Mouse (Mus musculus) MEL (cell line): Measurements from ENCODE around the gene Wdr19. TPM values are rescaled to one million over a fixed set of nuclear protein-coding genes. Genes with fewer than 3 reads are reported as not detected.

Experiments used
- DNase-seq: peaks from one replicate; pipeline ENCODE4 v3.0.0; 2011; ENCODE audit warnings: low read depth, low spot score
- H3K27ac ChIP-seq: 2 replicates; pipeline ENCODE4 v1.5.1; 2012; ENCODE audit warnings: low read depth, mild to moderate bottlenecking, control low read depth, low read length, moderate library complexity; ENCODE audit not compliant: control insufficient read depth
- H3K27me3 ChIP-seq, 2 experiments: fragments of 150-350 bp in 1 of 2; sonication (generic) in 1 of 2; 2 replicates each; pipeline ENCODE4 v1.6.1; 2012; ENCODE audit warnings: low read length in 2 of 2, mild to moderate bottlenecking in 2 of 2, improper control_type of control experiment in 1 of 2, moderate library complexity in 1 of 2; ENCODE audit not compliant: insufficient read depth in 2 of 2, control insufficient read depth in 1 of 2
- H3K36me3 ChIP-seq, 2 experiments: 2 replicates each; pipeline ENCODE4 v1.6.1; 2012 to 2014; ENCODE audit warnings: low read length in 2 of 2, improper control_type of control experiment in 1 of 2, inconsistent platforms in 1 of 2, mild to moderate bottlenecking in 1 of 2; ENCODE audit not compliant: insufficient read depth in 2 of 2, control insufficient read depth in 1 of 2
- H3K4me1 ChIP-seq, 2 experiments: fragments of 150-350 bp in 1 of 2; sonication (generic) in 1 of 2; 2 replicates each; pipeline ENCODE4 v1.6.1; 2012; ENCODE audit warnings: low read length in 2 of 2, improper control_type of control experiment in 1 of 2, mild to moderate bottlenecking in 1 of 2; ENCODE audit not compliant: insufficient read depth in 2 of 2, control insufficient read depth in 1 of 2
- H3K4me3 ChIP-seq, 2 experiments: fragments of 150-350 bp in 1 of 2; sonication (generic) in 1 of 2; 2 replicates each; pipeline ENCODE4 v1.5.1; 2012; ENCODE audit warnings: low read depth in 2 of 2, low read length in 2 of 2, mild to moderate bottlenecking in 2 of 2, moderate library complexity in 2 of 2, control low read depth in 1 of 2, improper control_type of control experiment in 1 of 2; ENCODE audit not compliant: control insufficient read depth in 1 of 2, insufficient read depth in 1 of 2
- H3K79me2 ChIP-seq: 2 replicates; pipeline ENCODE4 v1.6.1; 2012; ENCODE audit warnings: mild to moderate bottlenecking, low read length, moderate library complexity; ENCODE audit not compliant: control insufficient read depth, poor library complexity, insufficient read depth
- H3K9ac ChIP-seq: 2 replicates; pipeline ENCODE4 v1.6.1; 2012; ENCODE audit warnings: low read depth, mild to moderate bottlenecking, control low read depth, low read length, moderate library complexity; ENCODE audit not compliant: control insufficient read depth, poor library complexity, severe bottlenecking
- H3K9me3 ChIP-seq: fragments of 150-350 bp; sonication (generic); replicated peaks from 2 replicates; pipeline ENCODE4 v1.6.1; 2012; ENCODE audit warnings: mild to moderate bottlenecking, low read length, improper control_type of control experiment, moderate library complexity; ENCODE audit not compliant: insufficient read depth
- BHLHE40 ChIP-seq: IDR thresholded peaks from 2 replicates; pipeline ENCODE4 v1.6.1; 2012; ENCODE audit warnings: low read depth, mild to moderate bottlenecking, inconsistent platforms, low read length, improper control_type of control experiment, borderline replicate concordance
- CHD1 ChIP-seq: IDR thresholded peaks from 2 replicates; pipeline ENCODE4 v1.6.1; 2012; ENCODE audit warnings: low read depth, mild to moderate bottlenecking, inconsistent platforms, low read length, improper control_type of control experiment
- E2F4 ChIP-seq: IDR thresholded peaks from 2 replicates; pipeline ENCODE4 v1.6.1; 2011; ENCODE audit warnings: low read depth, low read length, improper control_type of control experiment, borderline replicate concordance
- GABPA ChIP-seq: IDR thresholded peaks from 2 replicates; pipeline ENCODE4 v1.6.1; 2012; ENCODE audit warnings: low read depth, mild to moderate bottlenecking, inconsistent platforms, low read length, improper control_type of control experiment, moderate library complexity
- GATA1 ChIP-seq: IDR thresholded peaks from 2 replicates; pipeline ENCODE4 v1.6.1; 2011; ENCODE audit warnings: low read depth, low read length, improper control_type of control experiment
- HCFC1 ChIP-seq: IDR thresholded peaks from 2 replicates; pipeline ENCODE4 v1.6.1; 2012; ENCODE audit warnings: low read depth, mild to moderate bottlenecking, inconsistent platforms, low read length, improper control_type of control experiment, moderate library complexity
- JUND ChIP-seq: IDR thresholded peaks from 2 replicates; pipeline ENCODE4 v1.6.1; 2011; ENCODE audit warnings: low read depth, mild to moderate bottlenecking, improper control_type of control experiment, low read length
- KAT2A ChIP-seq: conservative IDR thresholded peaks from 2 replicates; pipeline ENCODE4 v1.6.1; 2012; ENCODE audit warnings: low read depth, low read length, improper control_type of control experiment, inconsistent platforms
- MAFK ChIP-seq: IDR thresholded peaks from 2 replicates; pipeline ENCODE4 v1.6.1; 2011; ENCODE audit warnings: low read depth, mild to moderate bottlenecking, low read length, improper control_type of control experiment, borderline replicate concordance
- MAX ChIP-seq: IDR thresholded peaks from 2 replicates; pipeline ENCODE4 v1.6.1; 2011; ENCODE audit warnings: low read length, improper control_type of control experiment
- MXI1 ChIP-seq: IDR thresholded peaks from 2 replicates; pipeline ENCODE4 v1.6.1; 2011; ENCODE audit warnings: mild to moderate bottlenecking, low read depth, low read length, improper control_type of control experiment
- MYB ChIP-seq: IDR thresholded peaks from 2 replicates; pipeline ENCODE4 v1.6.1; 2011; ENCODE audit warnings: mild to moderate bottlenecking, low read depth, low read length, improper control_type of control experiment
- MYC ChIP-seq: IDR thresholded peaks from 2 replicates; pipeline ENCODE4 v1.6.1; 2011; ENCODE audit warnings: low read depth, mild to moderate bottlenecking, low read length, improper control_type of control experiment, moderate library complexity
- NELFE ChIP-seq: IDR thresholded peaks from 2 replicates; pipeline ENCODE4 v1.6.1; 2011; ENCODE audit warnings: low read depth, low read length, improper control_type of control experiment
- POLR2A ChIP-seq, 2 experiments: IDR thresholded peaks; 2 replicates each; pipeline ENCODE4 v1.6.1; 2011 to 2012; ENCODE audit warnings: low read length in 2 of 2, mild to moderate bottlenecking in 2 of 2, control low read depth in 1 of 2, improper control_type of control experiment in 1 of 2, low read depth in 1 of 2, moderate library complexity in 1 of 2; ENCODE audit not compliant: control insufficient read depth in 1 of 2, insufficient read depth in 1 of 2, poor library complexity in 1 of 2
- POLR2AphosphoS2 ChIP-seq: IDR thresholded peaks from 2 replicates; pipeline ENCODE4 v1.6.1; 2011; ENCODE audit warnings: low read length, improper control_type of control experiment
- POLR2AphosphoS5 ChIP-seq: IDR thresholded peaks from 2 replicates; pipeline ENCODE4 v1.6.1; 2012; ENCODE audit warnings: low read depth, borderline replicate concordance, mild to moderate bottlenecking, inconsistent platforms, low read length, moderate library complexity, mixed read lengths
- SIN3A ChIP-seq: IDR thresholded peaks from 2 replicates; pipeline ENCODE4 v1.6.1; 2012; ENCODE audit warnings: low read length, improper control_type of control experiment, inconsistent platforms
- TBP ChIP-seq: IDR thresholded peaks from 2 replicates; pipeline ENCODE4 v1.8.0; 2011; ENCODE audit warnings: low read depth, low read length, improper control_type of control experiment
- UBTF ChIP-seq: IDR thresholded peaks from 2 replicates; pipeline ENCODE4 v1.6.1; 2012; ENCODE audit warnings: low read depth, mild to moderate bottlenecking, inconsistent platforms, low read length, improper control_type of control experiment, moderate library complexity, borderline replicate concordance; ENCODE audit not compliant: insufficient read depth
- USF2 ChIP-seq, 2 experiments: IDR thresholded peaks; 2 replicates each; pipeline ENCODE4 v1.6.1; 2011 to 2012; ENCODE audit warnings: improper control_type of control experiment in 2 of 2, low read length in 2 of 2, borderline replicate concordance in 1 of 2, inconsistent platforms in 1 of 2, low read depth in 1 of 2, mild to moderate bottlenecking in 1 of 2; ENCODE audit not compliant: insufficient read depth in 1 of 2
- ZKSCAN1 ChIP-seq: IDR thresholded peaks from 2 replicates; pipeline ENCODE4 v1.6.1; 2012; ENCODE audit warnings: low read depth, mild to moderate bottlenecking, inconsistent platforms, low read length, improper control_type of control experiment, moderate library complexity
- ZNF384 ChIP-seq: IDR thresholded peaks from 2 replicates; pipeline ENCODE4 v1.6.1; 2012; ENCODE audit warnings: low read depth, mild to moderate bottlenecking, inconsistent platforms, low read length, improper control_type of control experiment
- polyA plus RNA-seq, 2 experiments: library from polyadenylated mRNA; stranded (reverse) in 1 of 2; unstranded in 1 of 2; fragments of >175 nt in 1 of 2; fragments of >200 nt in 1 of 2; gene quantifications; 2 replicates each; pipeline versions ENCODE4 v1.2.1 to v1.2.4; 2012; ENCODE audit warnings: low replicate concordance in 2 of 2, low read depth in 1 of 2; ENCODE audit not compliant: insufficient read length in 2 of 2, insufficient read depth in 1 of 2, missing spikeins in 1 of 2
- total RNA-seq: library from RNA; depleted of rRNA; stranded (reverse); fragments of 300-350 nt; gene quantifications from 2 replicates; pipeline ENCODE4 v1.2.3, GENCODE M21; 2012

Wdr19 gene
- total and polyA plus RNA-seq, 3 experiments: 0.27 to 0.81 TPM; not detected in 1

DNA sequence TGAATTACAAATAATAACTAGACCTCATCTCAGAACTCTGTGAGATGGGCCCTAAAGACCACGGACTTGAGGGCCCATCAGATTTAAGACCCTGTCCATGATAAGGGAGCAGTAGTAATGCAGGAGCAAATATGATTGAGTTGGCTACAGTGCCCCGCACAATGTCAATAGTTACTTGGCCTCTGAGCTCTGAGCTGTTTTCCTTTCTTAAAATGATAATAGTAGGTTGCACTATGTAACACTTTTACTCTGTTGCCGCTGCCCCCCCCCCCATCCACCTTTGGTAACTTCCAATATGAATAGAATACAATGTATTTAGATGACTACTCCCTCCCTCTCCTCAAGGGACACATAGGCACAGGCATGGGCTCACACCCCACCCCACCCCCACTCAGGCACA is 48.2 kb upstream of the Wdr19 start:
- Histone ChIP-seq H3K27me3 (no peaks in the 10 kb centered on the region), H3K9me3 (no peaks in the 10 kb centered on the region), H3K4me3 (no peak overlapping the region)

DNA sequence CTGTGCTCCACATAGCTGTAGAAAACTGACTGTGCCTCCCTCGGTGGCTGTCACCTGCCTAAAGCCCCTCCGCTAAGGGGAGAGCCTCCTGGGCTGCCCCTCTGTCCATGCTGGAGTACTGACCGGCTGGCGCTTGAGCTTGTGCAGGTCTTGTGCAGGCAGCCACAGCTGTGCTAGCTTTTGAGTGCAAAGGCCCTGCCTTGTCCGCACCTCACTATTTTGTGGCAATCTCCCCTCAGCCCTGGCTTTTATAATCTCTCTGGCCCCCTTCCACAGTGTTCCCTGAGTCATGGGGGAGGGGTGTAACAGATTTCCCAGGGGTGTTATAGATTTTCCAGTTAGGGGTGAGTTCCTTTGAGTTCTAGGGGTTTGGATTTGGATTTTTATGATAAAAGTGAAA is 47.7 kb upstream of the Wdr19 start:
- DNase-seq: no peak
- peaks cover 0 to 6% of the 10 kb centered on the region in 2 experiments; a peak in 1 of 4 replicates for H3K4me1 ChIP-seq
- no peak overlapping the region for H3K4me3 ChIP-seq
- H3K9me3 ChIP-seq: no peaks in the 10 kb centered on the region
- no peak overlapping the region for H3K27ac ChIP-seq
- no peak overlapping the region for H3K9ac ChIP-seq
- no peak for TF ChIP-seq POLR2AphosphoS2
- TF ChIP-seq E2F4: no peak
- TF ChIP-seq GATA1: no peak
- no peak for TF ChIP-seq MAFK
- no peak for TF ChIP-seq UBTF
- no peak for TF ChIP-seq MXI1
- TF ChIP-seq CHD1: no peak
- no peak for TF ChIP-seq POLR2AphosphoS5
- TF ChIP-seq ZNF384: no peak
- TF ChIP-seq SIN3A: no peak
- TF ChIP-seq NELFE: no peak
- TF ChIP-seq MYB: no peak
- H3K36me3 ChIP-seq: peaks cover 0 to 7% of the 10 kb centered on the region in 2 experiments; a peak in 2 of 4 replicates
- no peaks in the 10 kb centered on the region for H3K79me2 ChIP-seq
- H3K27me3 ChIP-seq: no peaks in the 10 kb centered on the region

More for the DNA sequence above, 48.2 kb upstream of the Wdr19 start:
- TF ChIP-seq HCFC1 (no peak), GABPA (no peak), POLR2A (IDR thresholded peaks at IDR 0.05; ENCODE audit: control insufficient read depth in 1 of 2, insufficient read depth in 1 of 2, low read depth in 1 of 2, low read length in 2 of 2, poor library complexity in 1 of 2) (no peak), KAT2A (no peak), TBP (no peak), MXI1 (no peak), CHD1 (no peak), MAX (no peak), POLR2AphosphoS2 (no peak), GATA1 (no peak), E2F4 (no peak), UBTF (no peak), USF2 (IDR thresholded peaks at IDR 0.05; ENCODE audit: borderline replicate concordance in 1 of 2, insufficient read depth in 1 of 2, low read depth in 1 of 2, low read length in 2 of 2) (no peak), JUND (no peak), MYC (no peak), ZKSCAN1 (no peak), BHLHE40 (no peak)
- TF ChIP-seq, all 39 proteins: peak for 0
- Histone ChIP-seq H3K79me2 (no peaks in the 10 kb centered on the region), H3K4me1 (peaks cover 0 to 6% of the 10 kb centered on the region in 2 experiments; a peak in 1 of 4 replicates), H3K27ac (no peak overlapping the region), H3K36me3 (peaks cover 0 to 7% of the 10 kb centered on the region in 2 experiments; a peak in 2 of 4 replicates), H3K9ac (no peak overlapping the region)
- no peak for DNase-seq
